Mouse (Mus musculus): ENCODE measurements around the gene Tecta. TPM values are rescaled to one million over a fixed set of nuclear protein-coding genes. Genes with fewer than 3 reads are reported as not detected.

Tecta gene
- polyA plus RNA-seq (2015; fragmentation: Nextera tagmentation; extraction: Ambion mirVana) = 0.02 and 0.06 TPM in 2 replicates

DNA sequence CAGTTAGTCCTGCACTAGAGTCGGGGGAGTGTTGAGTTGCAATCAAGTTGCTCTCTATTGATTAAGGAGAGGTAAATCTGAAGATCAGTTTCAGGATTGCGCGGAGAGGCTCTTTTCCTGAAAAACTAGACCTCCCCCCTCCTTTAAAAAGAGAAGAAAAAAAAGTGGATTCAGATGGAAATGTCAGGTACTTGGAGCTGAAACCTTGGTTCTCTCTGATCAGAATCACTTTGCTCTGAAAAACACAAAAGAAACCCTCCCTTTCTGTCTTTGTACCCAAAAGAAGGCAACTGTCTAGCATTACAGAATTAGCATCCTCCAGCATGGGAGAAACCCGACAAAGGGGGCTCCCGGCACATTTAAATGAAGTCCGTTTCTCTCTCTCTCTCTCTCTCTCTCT lies at the start of gene Tecta:
Gene Tecta (minus strand): TSS at position 101 of the 400 bp plus-strand sequence.
- H3K27ac ChIP-seq (ENCODE audit: low read length) = no peak within 1 kb of the TSS
- ATAC-seq = no peak
- WGBS = 74% methylated on average over 6 of the region's 6 CpGs
- no peaks in the 10 kb centered on the region for H3K9me3 ChIP-seq (ENCODE audit: low read length)
- TF ChIP-seq CTCF (IDR thresholded peaks at IDR 0.05) (no peak), EP300 (IDR thresholded peaks at IDR 0.05) (no peak)
- no peak within 1 kb of the TSS for H3K9ac ChIP-seq (replicated peaks; ENCODE audit: low read depth)
- H3K36me3 ChIP-seq (ENCODE audit: insufficient read depth, low read length) = no peaks in the 10 kb centered on the region
- DNase-seq (ENCODE audit: low spot score) = no peak
- H3K4me2 ChIP-seq (replicated peaks; ENCODE audit: low read depth, low read length) = no peak within 1 kb of the TSS
- H3K4me3 ChIP-seq (ENCODE audit: low read depth, low read length) = no peak within 1 kb of the TSS
- no peaks in the 10 kb centered on the region for H3K4me1 ChIP-seq (ENCODE audit: insufficient read depth, low read depth, low read length)
- H3K27me3 ChIP-seq (replicated peaks; ENCODE audit: insufficient read depth, low read length) = no peaks in the 10 kb centered on the region

DNA sequence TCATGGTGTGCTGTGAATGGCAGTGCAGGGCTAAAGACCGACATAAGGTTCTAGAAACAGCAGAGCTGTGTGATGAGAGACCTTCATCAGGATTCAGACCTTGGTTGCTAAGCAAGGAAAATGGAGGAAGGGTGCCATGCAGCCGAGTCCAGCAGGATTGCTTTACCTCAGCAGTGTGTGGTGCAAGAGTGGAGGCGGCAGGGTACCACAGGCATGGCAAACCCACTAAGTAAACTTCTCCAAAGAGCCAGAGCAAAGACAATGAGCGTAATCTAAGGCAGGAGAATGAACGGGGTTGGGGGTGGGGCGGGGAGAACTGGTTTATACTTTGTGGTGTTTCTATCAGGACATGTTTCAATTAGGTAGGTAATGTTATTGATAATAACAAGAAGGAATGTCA lies 49.3 kb upstream of the Tecta start:
- Histone ChIP-seq H3K9ac (replicated peaks; ENCODE audit: low read depth) (no peak overlapping the region), H3K4me3 (ENCODE audit: low read depth, low read length) (no peak overlapping the region), H3K4me1 (ENCODE audit: insufficient read depth, low read depth, low read length) (no peaks in the 10 kb centered on the region), H3K27me3 (replicated peaks; ENCODE audit: insufficient read depth, low read length) (no peaks in the 10 kb centered on the region), H3K9me3 (ENCODE audit: low read length) (no peaks in the 10 kb centered on the region), H3K36me3 (ENCODE audit: insufficient read depth, low read length) (peaks cover 9% of the 10 kb centered on the region; the same call in 1 of the 2 replicates), H3K4me2 (replicated peaks; ENCODE audit: low read depth, low read length) (no peak overlapping the region), H3K27ac (ENCODE audit: low read length) (no peak overlapping the region)
- DNase-seq (ENCODE audit: low spot score) (no peak), ATAC-seq (no peak)
- TF ChIP-seq EP300 (IDR thresholded peaks at IDR 0.05) (no peak), CTCF (IDR thresholded peaks at IDR 0.05) (no peak)
- 71% methylated on average over 6 of the region's 6 CpGs for WGBS

DNA sequence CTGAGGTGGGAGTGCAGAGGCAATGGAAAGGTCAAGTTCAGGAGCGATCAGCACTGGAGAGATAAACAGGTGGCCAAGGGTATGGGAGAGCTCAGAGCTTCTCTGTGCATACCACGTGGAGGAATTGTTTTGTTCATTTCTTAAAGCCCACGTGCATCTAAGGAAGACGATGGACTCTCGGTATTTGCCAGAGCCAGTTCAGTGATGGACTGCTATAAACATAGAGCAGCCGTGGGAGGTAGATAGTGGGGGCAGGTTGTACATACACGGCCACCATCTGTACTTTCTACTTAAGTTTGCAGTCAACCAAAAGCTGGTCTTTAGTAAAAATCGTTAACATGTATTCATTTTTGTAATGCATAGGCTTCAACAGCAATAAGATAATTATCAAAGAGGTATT lies 42.4 kb upstream of the Tecta start:
- no peak overlapping the region for H3K4me3 ChIP-seq (ENCODE audit: low read depth, low read length)
- no peak overlapping the region for H3K4me2 ChIP-seq (replicated peaks; ENCODE audit: low read depth, low read length)
- H3K27me3 ChIP-seq (replicated peaks; ENCODE audit: insufficient read depth, low read length) = no peaks in the 10 kb centered on the region
- 88% methylated on average over 8 of the region's 8 CpGs for WGBS
- no peak for TF ChIP-seq EP300 (IDR thresholded peaks at IDR 0.05)
- no peak for TF ChIP-seq CTCF (IDR thresholded peaks at IDR 0.05)
- H3K9ac ChIP-seq (replicated peaks; ENCODE audit: low read depth) = no peak overlapping the region
- H3K9me3 ChIP-seq (ENCODE audit: low read length) = no peaks in the 10 kb centered on the region
- H3K27ac ChIP-seq (ENCODE audit: low read length) = no peak overlapping the region
- H3K36me3 ChIP-seq (ENCODE audit: insufficient read depth, low read length) = peaks cover 22% of the 10 kb centered on the region; the same call in 1 of the 2 replicates
- DNase-seq (ENCODE audit: low spot score) = no peak
- no peak for ATAC-seq
- no peaks in the 10 kb centered on the region for H3K4me1 ChIP-seq (ENCODE audit: insufficient read depth, low read depth, low read length)

DNA sequence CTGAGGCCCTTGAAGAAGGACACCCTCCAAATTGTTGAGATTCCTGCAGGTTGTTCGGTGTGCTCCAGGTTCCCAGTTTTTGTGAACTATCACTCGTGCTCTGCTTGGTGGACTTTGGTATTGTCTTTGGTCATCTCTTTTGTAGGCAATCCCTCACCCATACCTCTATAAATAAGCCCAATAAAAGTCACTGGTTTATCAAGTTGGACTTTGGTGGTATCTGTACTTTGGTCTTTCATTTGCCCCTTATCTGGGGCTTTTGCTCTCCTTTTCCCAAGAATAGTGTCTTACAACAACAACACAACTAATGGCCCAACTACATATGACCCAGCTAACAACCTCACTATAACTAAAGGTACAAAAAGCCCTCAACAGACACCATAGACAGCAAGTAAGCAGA lies 41.5 kb upstream of the Tecta start:
- 84% methylated on average over 2 of the region's 2 CpGs for WGBS
- H3K9ac ChIP-seq (replicated peaks; ENCODE audit: low read depth) = no peak overlapping the region
- no peak overlapping the region for H3K27ac ChIP-seq (ENCODE audit: low read length)
- no peak for TF ChIP-seq EP300 (IDR thresholded peaks at IDR 0.05)
- TF ChIP-seq CTCF (IDR thresholded peaks at IDR 0.05) = no peak
- no peaks in the 10 kb centered on the region for H3K4me1 ChIP-seq (ENCODE audit: insufficient read depth, low read depth, low read length)
- DNase-seq (ENCODE audit: low spot score) = no peak
- ATAC-seq = no peak
- peaks cover 28% of the 10 kb centered on the region; the same call in 1 of the 2 replicates for H3K36me3 ChIP-seq (ENCODE audit: insufficient read depth, low read length)
- no peaks in the 10 kb centered on the region for H3K9me3 ChIP-seq (ENCODE audit: low read length)
- no peak overlapping the region for H3K4me2 ChIP-seq (replicated peaks; ENCODE audit: low read depth, low read length)
- H3K4me3 ChIP-seq (ENCODE audit: low read depth, low read length) = no peak overlapping the region
- no peaks in the 10 kb centered on the region for H3K27me3 ChIP-seq (replicated peaks; ENCODE audit: insufficient read depth, low read length)

GRCm38 (mm10) chr9:42439446-42439845 lies 39.7 kb upstream of the Tecta start:
- peaks cover 28% of the 10 kb centered on the region; the same call in 1 of the 2 replicates for H3K36me3 ChIP-seq (ENCODE audit: insufficient read depth, low read length)
- no peak for ATAC-seq
- 63% methylated on average over 4 of the region's 4 CpGs for WGBS

GRCm38 (mm10) chr9:42432155-42432554 lies 32.4 kb upstream of the Tecta start:
- Histone ChIP-seq H3K4me3 (ENCODE audit: low read depth, low read length) (no peak overlapping the region), H3K27me3 (replicated peaks; ENCODE audit: insufficient read depth, low read length) (no peaks in the 10 kb centered on the region), H3K9me3 (ENCODE audit: low read length) (no peaks in the 10 kb centered on the region), H3K4me1 (ENCODE audit: insufficient read depth, low read depth, low read length) (peaks cover 4% of the 10 kb centered on the region; the same call in 1 of the 2 replicates), H3K9ac (replicated peaks; ENCODE audit: low read depth) (no peak overlapping the region), H3K36me3 (ENCODE audit: insufficient read depth, low read length) (peaks cover 26% of the 10 kb centered on the region), H3K4me2 (replicated peaks; ENCODE audit: low read depth, low read length) (no peak overlapping the region), H3K27ac (ENCODE audit: low read length) (no peak overlapping the region)
- DNase-seq (ENCODE audit: low spot score) = no peak
- 86% methylated on average over 2 of the region's 2 CpGs for whole genome bisulfite sequencing
- ATAC-seq = no peak
- peak; percentile 36 for TF ChIP-seq CTCF (IDR thresholded peaks at IDR 0.05)
- TF ChIP-seq EP300 (IDR thresholded peaks at IDR 0.05) = no peak

More at GRCm38 (mm10) chr9:42439446-42439845, 39.7 kb upstream of the Tecta start:
- H3K27me3 ChIP-seq (replicated peaks; ENCODE audit: insufficient read depth, low read length) = no peaks in the 10 kb centered on the region
- no peaks in the 10 kb centered on the region for H3K4me1 ChIP-seq (ENCODE audit: insufficient read depth, low read depth, low read length)
- TF ChIP-seq EP300 (IDR thresholded peaks at IDR 0.05) (no peak), CTCF (IDR thresholded peaks at IDR 0.05) (no peak)
- no peak overlapping the region for H3K27ac ChIP-seq (ENCODE audit: low read length)
- no peaks in the 10 kb centered on the region for H3K9me3 ChIP-seq (ENCODE audit: low read length)
- H3K9ac ChIP-seq (replicated peaks; ENCODE audit: low read depth) = no peak overlapping the region
- no peak overlapping the region for H3K4me2 ChIP-seq (replicated peaks; ENCODE audit: low read depth, low read length)
- no peak for DNase-seq (ENCODE audit: low spot score)
- no peak overlapping the region for H3K4me3 ChIP-seq (ENCODE audit: low read depth, low read length)

DNA sequence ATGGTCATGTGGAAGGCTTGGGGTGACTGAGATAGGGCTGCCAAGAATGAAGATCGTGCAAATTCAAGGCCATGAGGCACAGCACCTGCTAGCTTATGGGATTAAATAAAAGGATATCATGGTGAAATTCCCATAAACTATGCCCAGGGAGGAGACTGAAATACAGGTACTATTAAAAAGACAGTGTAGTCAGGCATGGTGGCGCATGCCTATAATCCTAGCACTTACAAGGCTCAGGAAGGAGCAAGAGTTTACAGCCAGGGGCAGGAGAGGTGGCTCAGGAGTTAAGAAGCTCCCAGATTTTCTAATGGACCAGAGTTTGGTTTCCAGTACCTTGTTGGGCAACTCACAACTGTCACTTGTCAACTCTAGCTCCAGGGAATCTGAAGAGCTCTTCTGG lies 31.9 kb upstream of the Tecta start:
- Histone ChIP-seq H3K4me2 (replicated peaks; ENCODE audit: low read depth, low read length) (no peak overlapping the region), H3K27ac (ENCODE audit: low read length) (no peak overlapping the region), H3K36me3 (ENCODE audit: insufficient read depth, low read length) (peaks cover 24% of the 10 kb centered on the region), H3K4me1 (ENCODE audit: insufficient read depth, low read depth, low read length) (peaks cover 6% of the 10 kb centered on the region; the same call in 1 of the 2 replicates), H3K4me3 (ENCODE audit: low read depth, low read length) (no peak overlapping the region), H3K9ac (replicated peaks; ENCODE audit: low read depth) (no peak overlapping the region), H3K27me3 (replicated peaks; ENCODE audit: insufficient read depth, low read length) (no peaks in the 10 kb centered on the region), H3K9me3 (ENCODE audit: low read length) (no peaks in the 10 kb centered on the region)
- TF ChIP-seq EP300 (IDR thresholded peaks at IDR 0.05) = no peak
- TF ChIP-seq CTCF (IDR thresholded peaks at IDR 0.05) = no peak
- ATAC-seq = no peak
- 91% methylated on average over 2 of the region's 2 CpGs for WGBS
- no peak for DNase-seq (ENCODE audit: low spot score)

All from lung, postnatal 0 days (tissue).